Mouse (Mus musculus) kidney, embryonic 15.5 days (tissue): ENCODE results near the gene Ppp1r32. TPM values are rescaled to one million over a fixed set of nuclear protein-coding genes. Genes with fewer than 3 reads are reported as not detected.

Experiments
- ATAC-seq: fragments of 200-750 bp; cut with Nextera tagmentation; replicated peaks from 2 replicates; pipeline ENCODE4 v1.8.0; 2017; ENCODE audit warnings: moderate TSS enrichment; ENCODE audit not compliant: low FRiP score
- H3K27ac ChIP-seq: fragments of 300-500 bp; sonication (generic); 2 replicates; pipeline ENCODE4 v1.5.1; 2015; ENCODE audit warnings: mild to moderate bottlenecking, inconsistent platforms
- H3K27me3 ChIP-seq: fragments of 300-500 bp; sonication (generic); 2 replicates; pipeline ENCODE4 v1.6.1; 2015; ENCODE audit warnings: inconsistent platforms
- H3K36me3 ChIP-seq: fragments of 300-500 bp; sonication (generic); 2 replicates; pipeline ENCODE4 v1.6.1; 2015; ENCODE audit warnings: inconsistent platforms
- H3K4me1 ChIP-seq: fragments of 300-500 bp; sonication (generic); 2 replicates; pipeline ENCODE4 v1.6.1; 2015; ENCODE audit warnings: inconsistent platforms
- H3K4me2 ChIP-seq: fragments of 300-500 bp; sonication (generic); 2 replicates; pipeline ENCODE4 v1.6.1; 2015; ENCODE audit warnings: moderate library complexity, mild to moderate bottlenecking, inconsistent platforms
- H3K4me3 ChIP-seq: fragments of 300-500 bp; sonication (generic); replicated peaks from 2 replicates; pipeline ENCODE4 v1.5.1; 2015; ENCODE audit warnings: mild to moderate bottlenecking, inconsistent platforms
- H3K9ac ChIP-seq: fragments of 300-500 bp; sonication (generic); 2 replicates; pipeline ENCODE4 v1.6.1; 2015; ENCODE audit warnings: mild to moderate bottlenecking, inconsistent platforms
- H3K9me3 ChIP-seq: fragments of 300-500 bp; sonication (generic); replicated peaks from 2 replicates; pipeline ENCODE4 v1.6.1; 2016; ENCODE audit warnings: inconsistent platforms
- WGBS: fragments of 180-500 bp; shearing (Covaris S2); methylation state at CpG from one replicate; pipeline ENCODE4 v1.1.7; 2015; ENCODE audit warnings: mixed read lengths; 5-methylcytosine and 5-hydroxymethylcytosine counted together
- polyA plus RNA-seq: library from polyadenylated mRNA; unstranded; fragments of >200 nt; fragmentation: Nextera tagmentation; extraction: Ambion mirVana; gene quantifications from 2 replicates; pipeline ENCODE4 v1.2.1, GENCODE M21; 2015

Ppp1r32 gene
- polyA plus RNA-seq, 1 experiment from 2014 or later: not detected

DNA sequence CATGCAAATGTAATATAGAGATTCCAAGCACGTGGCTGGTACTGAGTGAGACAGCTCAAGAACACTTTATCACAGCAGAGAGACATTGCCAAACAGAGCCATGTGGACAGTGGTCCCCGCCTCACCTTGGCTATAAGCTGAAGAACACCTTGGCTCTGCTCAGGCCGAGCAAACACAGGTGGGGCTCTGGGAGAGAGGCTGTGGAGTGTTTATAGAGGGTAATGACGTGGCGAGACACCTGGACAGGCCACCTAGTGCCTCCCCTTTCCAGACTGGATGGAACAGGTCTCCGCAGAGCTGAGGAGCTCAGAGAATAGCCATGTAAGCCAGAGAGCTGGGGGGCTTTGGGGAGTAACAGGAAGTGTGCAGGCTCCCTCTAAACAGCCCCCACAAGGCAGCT is 47.8 kb downstream of the Ppp1r32 start:
- no peak for ATAC-seq
- no peak overlapping the region for H3K4me3 ChIP-seq

DNA sequence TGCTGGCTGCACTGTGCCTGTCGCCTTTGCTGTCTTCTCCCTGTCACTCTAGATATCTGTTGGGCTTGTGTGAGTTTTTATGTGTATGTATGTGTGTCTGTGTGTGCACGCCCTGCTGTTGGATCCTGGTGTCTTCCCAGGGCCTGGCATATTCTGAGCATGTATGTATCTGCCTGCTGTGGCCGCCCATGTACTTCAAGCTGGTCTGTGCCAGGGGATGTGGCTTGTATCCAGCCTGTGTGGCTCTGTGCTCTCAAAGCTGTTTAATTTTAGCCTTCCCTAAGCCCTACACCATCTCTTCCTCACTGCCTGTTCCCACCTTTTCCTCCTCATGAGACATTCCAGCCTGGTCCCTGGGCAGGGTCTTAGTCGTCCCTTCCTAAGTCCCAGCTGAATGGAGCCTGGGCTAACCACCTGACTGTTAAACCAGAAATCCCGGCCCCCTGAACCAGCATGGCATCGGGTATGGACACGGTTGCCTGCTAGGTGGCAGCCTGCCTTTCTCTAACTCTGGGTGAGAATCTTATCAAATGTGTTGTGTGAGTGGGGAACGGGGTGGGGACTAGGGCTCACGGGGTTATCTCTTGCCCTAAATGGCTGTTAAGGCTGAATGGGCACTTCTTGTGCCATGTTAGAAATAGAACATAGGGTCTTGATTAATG is 48.7 kb downstream of the Ppp1r32 start:
- Histone ChIP-seq H3K27me3 (peaks cover 14% of the 10 kb centered on the region; the same call in 1 of the 2 replicates), H3K27ac (no peak overlapping the region), H3K36me3 (no peaks in the 10 kb centered on the region), H3K4me3 (no peak overlapping the region), H3K9me3 (no peaks in the 10 kb centered on the region), H3K4me1 (peaks cover 21% of the 10 kb centered on the region), H3K4me2 (no peak overlapping the region), H3K9ac (no peak overlapping the region)
- ATAC-seq: no peak
- WGBS: 82% methylated on average over 9 of the region's 9 CpGs

More for the DNA sequence above, 47.8 kb downstream of the Ppp1r32 start:
- 76% methylated on average over 6 of the region's 6 CpGs for WGBS
- Histone ChIP-seq H3K9me3 (no peaks in the 10 kb centered on the region), H3K9ac (no peak overlapping the region), H3K36me3 (0 out of 2 replicates have a peak, but pooled peaks cover 2% of the 10 kb centered on the region), H3K27ac (no peak overlapping the region), H3K27me3 (peaks cover 14% of the 10 kb centered on the region; the same call in 1 of the 2 replicates), H3K4me1 (peaks cover 17% of the 10 kb centered on the region; the same call in 1 of the 2 replicates), H3K4me2 (no peak overlapping the region)

GRCm38 (mm10) chr19:10433225-10433624 is 49.5 kb downstream of the Ppp1r32 start:
- Histone ChIP-seq H3K9me3 (no peaks in the 10 kb centered on the region), H3K27ac (no peak overlapping the region), H3K9ac (no peak overlapping the region), H3K4me3 (no peak overlapping the region), H3K36me3 (no peaks in the 10 kb centered on the region), H3K4me2 (no peak overlapping the region), H3K4me1 (peaks cover 29% of the 10 kb centered on the region), H3K27me3 (peaks cover 14% of the 10 kb centered on the region; the same call in 1 of the 2 replicates)
- WGBS: 76% methylated on average over 7 of the region's 7 CpGs
- no peak for ATAC-seq

DNA sequence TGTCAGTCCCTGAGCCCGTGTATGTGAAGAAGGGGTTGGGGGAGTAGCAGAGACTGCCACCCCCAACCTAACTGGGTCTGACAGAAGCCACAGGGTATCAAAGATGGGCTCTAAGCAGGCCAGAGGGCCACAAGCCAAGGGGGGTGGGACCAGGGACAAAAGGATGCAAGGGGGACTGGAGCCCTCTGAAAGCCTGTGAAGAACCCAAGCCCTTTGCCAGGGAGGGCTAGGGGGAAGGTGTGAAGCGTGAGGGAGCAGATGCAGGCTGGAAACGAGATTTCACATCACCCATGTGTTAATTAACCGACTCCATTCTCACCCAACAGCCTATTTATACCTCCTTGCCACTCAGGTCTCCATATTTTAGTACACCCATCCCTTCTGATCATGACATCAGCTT is 50.9 kb downstream of the Ppp1r32 start:
- H3K27me3 ChIP-seq: peaks cover 14% of the 10 kb centered on the region; the same call in 1 of the 2 replicates
- H3K9ac ChIP-seq: no peak overlapping the region
- H3K4me1 ChIP-seq: peaks cover 39% of the 10 kb centered on the region
- no peak overlapping the region for H3K4me3 ChIP-seq
- H3K27ac ChIP-seq: no peak overlapping the region
- no peak overlapping the region for H3K4me2 ChIP-seq
- H3K9me3 ChIP-seq: no peaks in the 10 kb centered on the region
- ATAC-seq: no peak
- H3K36me3 ChIP-seq: no peaks in the 10 kb centered on the region
- WGBS: 48% methylated on average over 4 of the region's 4 CpGs

DNA sequence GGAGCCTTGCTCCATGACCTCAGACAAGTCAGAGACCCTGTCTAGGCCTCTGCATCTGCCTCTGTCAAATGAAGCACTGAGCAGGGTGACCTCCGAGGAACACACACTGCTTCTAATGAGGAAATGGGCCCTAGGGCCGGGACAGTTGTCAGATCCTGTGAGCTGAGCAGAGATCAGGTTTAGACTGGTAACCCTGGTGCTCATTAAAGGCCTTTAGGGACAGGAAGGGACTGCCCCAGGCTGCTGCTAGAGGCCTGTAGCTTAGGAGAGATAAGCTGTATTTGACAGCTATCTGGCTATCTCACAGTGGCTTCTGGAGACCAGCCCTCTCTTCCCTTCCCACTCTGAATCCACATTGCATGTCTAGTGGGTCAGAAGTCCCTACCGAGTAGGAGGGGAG is 51.3 kb downstream of the Ppp1r32 start:
- Histone ChIP-seq H3K4me2 (no peak overlapping the region), H3K4me3 (no peak overlapping the region), H3K4me1 (peaks cover 43% of the 10 kb centered on the region), H3K27me3 (peaks cover 14% of the 10 kb centered on the region; the same call in 1 of the 2 replicates), H3K9me3 (no peaks in the 10 kb centered on the region), H3K9ac (no peak overlapping the region), H3K36me3 (no peaks in the 10 kb centered on the region), H3K27ac (no peak overlapping the region)
- 40% methylated on average over 3 of the region's 3 CpGs for WGBS
- ATAC-seq: no peak

DNA sequence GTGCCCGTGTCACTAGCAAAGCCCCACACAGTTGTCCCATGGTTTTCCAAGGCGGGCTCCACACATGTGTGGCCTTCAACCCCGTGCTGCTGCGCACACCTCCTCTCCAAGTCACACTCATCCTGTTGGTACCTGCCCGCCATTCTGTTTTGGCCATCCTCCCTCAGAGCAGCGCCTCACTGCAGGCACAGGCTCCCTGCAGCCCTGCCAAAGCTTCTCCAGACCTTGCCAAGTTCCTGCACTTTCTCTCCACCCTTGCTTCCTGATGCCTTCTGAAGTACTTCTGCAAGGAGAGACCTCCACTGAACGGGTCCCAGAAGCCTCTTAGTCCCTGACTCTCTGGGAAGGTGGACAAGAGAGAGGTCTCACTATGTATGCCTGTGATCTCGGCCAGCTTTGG is 53.4 kb downstream of the Ppp1r32 start:
- no peak overlapping the region for H3K9ac ChIP-seq
- no peak overlapping the region for H3K4me2 ChIP-seq
- H3K4me3 ChIP-seq: no peak overlapping the region
- no peaks in the 10 kb centered on the region for H3K9me3 ChIP-seq
- ATAC-seq: no peak
- peaks cover 14% of the 10 kb centered on the region; the same call in 1 of the 2 replicates for H3K27me3 ChIP-seq
- H3K36me3 ChIP-seq: no peaks in the 10 kb centered on the region
- H3K27ac ChIP-seq: no peak overlapping the region
- H3K4me1 ChIP-seq: peaks cover 60% of the 10 kb centered on the region
- 88% methylated on average over 8 of the region's 8 CpGs for WGBS

DNA sequence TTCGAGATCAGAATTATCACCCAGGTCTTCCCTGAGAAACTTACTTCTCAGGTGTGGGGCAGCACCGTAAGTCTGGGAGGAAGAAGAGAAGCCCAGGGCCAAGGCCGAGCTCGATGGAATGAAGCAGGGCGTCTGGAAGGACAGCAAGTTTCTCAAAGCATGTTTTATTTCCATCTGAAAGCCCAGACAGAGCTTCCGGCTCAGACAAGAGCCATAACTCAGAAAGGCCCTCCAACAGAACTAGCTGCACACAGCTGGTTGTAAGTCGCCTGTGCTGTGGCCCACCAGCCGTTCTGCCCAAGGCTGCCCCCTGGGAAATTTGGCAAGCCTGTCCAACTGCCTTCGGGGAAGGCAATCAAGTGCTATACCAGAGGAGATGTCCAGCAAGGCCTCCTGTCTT is 55.3 kb downstream of the Ppp1r32 start:
- peak overlapping the region; percentile 24 for H3K27ac ChIP-seq
- no peak overlapping the region for H3K4me3 ChIP-seq
- 35% methylated on average over 9 of the region's 9 CpGs for WGBS
- H3K4me1 ChIP-seq: peaks cover 76% of the 10 kb centered on the region
- H3K9ac ChIP-seq: no peak overlapping the region
- no peaks in the 10 kb centered on the region for H3K36me3 ChIP-seq
- peaks cover 16% of the 10 kb centered on the region for H3K27me3 ChIP-seq
- no peaks in the 10 kb centered on the region for H3K9me3 ChIP-seq
- ATAC-seq: no peak
- 0 out of 2 replicates have a peak overlapping the region, but pooled peaks have one; percentile 1 for H3K4me2 ChIP-seq

DNA sequence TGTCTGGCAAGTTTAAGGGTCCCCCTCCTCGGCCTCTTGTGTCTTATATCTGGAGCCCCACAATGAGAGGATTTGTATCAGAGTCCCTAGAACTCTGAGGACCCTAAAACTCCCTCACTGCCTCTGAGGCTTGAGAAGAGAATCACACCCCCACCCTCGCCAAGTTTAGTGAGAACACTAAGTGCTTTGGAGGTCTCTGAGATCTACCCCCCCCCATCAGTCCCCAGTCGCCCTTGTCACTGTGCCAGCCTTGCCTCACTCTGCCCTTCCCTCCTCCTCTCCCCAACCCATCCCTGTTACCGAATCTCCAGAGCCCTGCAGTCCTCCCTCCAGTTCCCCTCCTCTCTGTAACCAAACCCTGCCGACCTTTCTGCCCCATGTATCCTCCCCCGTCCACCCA is 55.9 kb downstream of the Ppp1r32 start:
- 0 out of 2 replicates have a peak, but pooled peaks have one; percentile 5 for ATAC-seq
- WGBS: 23% methylated on average over 6 of the region's 6 CpGs
- H3K36me3 ChIP-seq: no peaks in the 10 kb centered on the region
- peaks cover 20% of the 10 kb centered on the region for H3K27me3 ChIP-seq
- no peak overlapping the region for H3K9ac ChIP-seq
- H3K9me3 ChIP-seq: no peaks in the 10 kb centered on the region
- H3K4me3 ChIP-seq: no peak overlapping the region
- peak overlapping the region; percentile 49; the same call in 1 of the 2 replicates for H3K4me2 ChIP-seq
- H3K27ac ChIP-seq: peak overlapping the region; percentile 24
- H3K4me1 ChIP-seq: peaks cover 82% of the 10 kb centered on the region

DNA sequence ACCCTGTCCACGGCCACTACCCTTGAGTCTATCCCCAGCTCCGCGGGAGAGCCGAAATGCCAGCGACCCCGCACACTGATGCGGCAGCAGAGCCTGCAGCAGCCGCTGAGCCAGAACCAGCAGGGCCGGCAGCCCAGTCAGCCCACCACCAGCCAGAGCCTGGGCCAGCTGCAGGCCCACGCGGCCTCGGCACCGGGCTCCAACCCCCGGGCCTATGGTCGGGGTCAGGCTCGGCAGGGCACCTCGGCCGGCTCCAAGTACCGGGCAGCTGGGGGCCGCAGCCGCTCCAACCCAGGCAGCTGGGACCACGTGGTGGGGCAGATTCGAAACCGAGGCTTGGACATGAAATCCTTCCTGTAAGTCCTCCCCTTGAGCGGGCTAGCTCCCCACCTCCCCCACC is 56.4 kb downstream of the Ppp1r32 start:
- Histone ChIP-seq H3K9me3 (no peaks in the 10 kb centered on the region), H3K27me3 (peaks cover 25% of the 10 kb centered on the region), H3K36me3 (no peaks in the 10 kb centered on the region), H3K4me1 (peaks cover 87% of the 10 kb centered on the region), H3K27ac (peak overlapping the region; percentile 24), H3K4me2 (peak overlapping the region; percentile 49), H3K4me3 (peak overlapping the region; percentile 5; the same call in 1 of the 2 replicates), H3K9ac (no peak overlapping the region)
- ATAC-seq: 0 out of 2 replicates have a peak, but pooled peaks have one; percentile 0
- 17% methylated on average over 25 of the region's 25 CpGs for WGBS

DNA sequence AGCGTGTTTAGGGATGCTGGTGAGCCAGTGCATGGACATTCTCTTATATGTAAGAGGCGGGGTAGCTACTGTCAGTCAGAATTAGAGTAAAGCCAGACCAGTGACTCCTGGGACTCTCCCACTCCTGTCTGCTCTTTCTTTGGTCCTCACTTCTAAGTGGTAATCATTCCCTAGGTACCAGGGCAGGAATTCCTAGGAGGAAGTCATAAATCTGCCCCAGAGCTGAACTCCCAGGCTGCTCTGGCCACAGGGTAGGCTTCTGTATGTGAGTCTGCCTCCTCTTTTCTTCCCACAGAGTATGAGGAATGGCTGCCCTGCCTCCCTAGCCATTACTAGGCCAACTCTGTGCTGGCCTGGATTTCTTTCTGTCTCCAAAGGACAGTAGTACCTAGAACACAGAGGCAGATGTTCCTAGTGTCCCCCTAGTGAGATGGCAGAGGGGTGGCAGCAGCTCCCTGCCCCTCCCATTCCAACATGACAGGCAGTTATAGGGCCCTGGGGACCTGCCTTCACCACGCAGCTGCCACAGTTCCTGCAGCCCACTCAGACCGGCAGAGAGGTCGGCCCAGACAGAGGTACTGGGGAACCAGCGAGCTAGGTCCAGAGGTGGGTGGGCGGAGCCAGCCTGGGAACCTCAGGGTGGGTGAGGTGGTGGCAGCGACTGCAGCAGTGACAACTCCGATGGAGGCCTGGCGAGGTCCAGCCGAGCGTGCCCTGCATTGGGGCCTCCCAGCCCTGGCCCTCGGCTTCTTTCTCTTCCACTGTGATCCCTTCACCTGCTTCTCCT is 57.1 kb downstream of the Ppp1r32 start:
- WGBS: 14% methylated on average over 13 of the region's 13 CpGs
- Histone ChIP-seq H3K27me3 (peaks cover 28% of the 10 kb centered on the region), H3K9ac (no peak overlapping the region), H3K27ac (peak overlapping the region; percentile 24), H3K4me2 (peak overlapping the region; percentile 49), H3K4me1 (peaks cover 88% of the 10 kb centered on the region), H3K36me3 (no peaks in the 10 kb centered on the region), H3K4me3 (peak overlapping the region; percentile 5; the same call in 1 of the 2 replicates), H3K9me3 (no peaks in the 10 kb centered on the region)
- peak; percentile 61 for ATAC-seq

DNA sequence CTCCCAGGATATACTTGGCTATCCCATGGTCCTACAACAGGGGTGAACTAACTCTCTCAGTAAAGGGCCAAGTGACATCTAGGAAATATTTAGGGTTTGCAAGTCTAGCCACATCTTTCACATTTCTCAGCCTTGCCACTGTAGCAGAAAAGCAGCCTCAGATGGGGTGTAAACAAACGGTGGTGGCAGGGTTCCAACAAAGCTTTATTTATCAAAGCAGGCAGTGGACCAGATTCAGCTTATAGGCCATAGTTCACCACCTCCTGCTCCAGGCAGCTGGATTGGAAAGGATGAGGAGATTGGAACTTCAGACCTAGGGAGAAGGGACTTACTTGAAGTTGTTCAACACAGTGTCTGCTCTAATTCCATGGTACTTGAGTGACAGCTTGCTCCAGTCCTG is 58.0 kb downstream of the Ppp1r32 start:
- H3K9me3 ChIP-seq: no peaks in the 10 kb centered on the region
- ATAC-seq: no peak
- no peak overlapping the region for H3K4me3 ChIP-seq
- no peaks in the 10 kb centered on the region for H3K36me3 ChIP-seq
- peaks cover 35% of the 10 kb centered on the region for H3K27me3 ChIP-seq
- 34% methylated on average over 1 of the region's 1 CpGs for WGBS
- 0 out of 2 replicates have a peak overlapping the region, but pooled peaks have one; percentile 24 for H3K27ac ChIP-seq
- H3K4me1 ChIP-seq: peaks cover 81% of the 10 kb centered on the region
- no peak overlapping the region for H3K4me2 ChIP-seq
- no peak overlapping the region for H3K9ac ChIP-seq
